Mouse (Mus musculus) heart, postnatal 25 days (tissue): Measurements from ENCODE around the gene Nudt8. TPM values are rescaled to one million over a fixed set of nuclear protein-coding genes. Genes with fewer than 3 reads are reported as not detected.
"Not testable (repeated sequence)": the region's sequence is repeated elsewhere in the genome, so short reads cannot be mapped to it uniquely, and the experiment has no call there.

Experiments used
- DNase-seq: peaks from one replicate; pipeline ENCODE4 v3.0.0; 2022; ENCODE audit warnings: low spot score
- intact Hi-C: fragments of 180-260 bp; cut with DNase I; formaldehyde crosslinking; loops from one replicate; pipeline ENCODE4 v1.15.1; 2025
- total RNA-seq, 2 experiments: library from RNA; stranded (reverse); gene quantifications; 2 replicates each; pipeline ENCODE4 v1.2.3; 2021

Gene Nudt8
- total RNA-seq, 2 experiments from 2014 or later = 109 to 118 TPM

- intact Hi-C loops = no loop called here
- peak; percentile 35 for DNase-seq
Measured at GRCm38 (mm10) chr19:4042124-4042523, 41.7 kb downstream of the Nudt8 start.

- DNase-seq, intact Hi-C loops: not testable (repeated sequence)
Measured at GRCm38 (mm10) chr19:4044109-4044508, 43.7 kb downstream of the Nudt8 start.

GRCm38 (mm10) chr19:4045966-4046865, 45.8 kb downstream of the Nudt8 start, which contains the start of gene Gstp2:
Gene Gstp2 (minus strand): TSS chr19:4046023.
- peak; percentile 74 for DNase-seq
- intact Hi-C loops = no loop called here

- DNase-seq = no peak
- intact Hi-C loops = no loop called here
Measured at GRCm38 (mm10) chr19:4046866-4047254, 46.5 kb downstream of the Nudt8 start.

- DNase-seq = peak; percentile 37
- intact Hi-C loops = loop anchor here (1.0 kb wide), 1 partner anchor 29 kb away; no protein-coding TSS in a partner anchor
Measured at GRCm38 (mm10) chr19:4047859-4048258, 47.5 kb downstream of the Nudt8 start.

GRCm38 (mm10) chr19:4049069-4049468, 48.7 kb downstream of the Nudt8 start:
- DNase-seq, intact Hi-C loops: not testable (repeated sequence)

- DNase-seq = no peak
Measured at GRCm38 (mm10) chr19:4051016-4051415, 50.6 kb downstream of the Nudt8 start.

More at GRCm38 (mm10) chr19:4051016-4051415, 50.6 kb downstream of the Nudt8 start:
- intact Hi-C loops = no loop called here

Other genes starting within 250 kb of the Nudt8 start
- gene Kmt5b, start 233.2 kb upstream of the Nudt8 start, total RNA-seq = 10 to 100 TPM; 30.4 to 35.6 TPM
- gene Chka, start 148.8 kb upstream of the Nudt8 start, total RNA-seq = 10 to 100 TPM in 1 of 2 experiments, 1 to 10 TPM in 1; 9.5 to 13.0 TPM
- gene Tcirg1, start 93.4 kb upstream of the Nudt8 start, total RNA-seq = 1 to 10 TPM; 8.9 to 9.8 TPM
- 100 to 1,000 TPM; 538 TPM for gene Ndufs8, start 87.8 kb upstream of the Nudt8 start, total RNA-seq
- 1 to 10 TPM; 1.8 TPM for gene Aldh3b1, start 70.8 kb upstream of the Nudt8 start, total RNA-seq
- gene Unc93b1, start 65.4 kb upstream of the Nudt8 start, total RNA-seq = 10 to 100 TPM; 19.0 to 20.3 TPM
- gene Aldh3b3, start 41.9 kb upstream of the Nudt8 start, total RNA-seq = 1 to 10 TPM in 1 of 2 experiments, under 1 TPM in 1; 0.60 to 1.1 TPM
- gene Aldh3b2, start 28.3 kb upstream of the Nudt8 start, total RNA-seq = under 1 TPM; 0.14 to 0.23 TPM
- 10 to 100 TPM; 20.3 to 21.5 TPM for gene Acy3, start 14.0 kb upstream of the Nudt8 start, total RNA-seq
- not detected for gene Tbx10, start 7.8 kb upstream of the Nudt8 start, total RNA-seq
- gene Gm49405, start within 50 bp of the Nudt8 start, total RNA-seq = 1 to 10 TPM; 2.0 to 2.2 TPM
- gene Doc2g, start 2.7 kb downstream of the Nudt8 start, total RNA-seq = 100 to 1,000 TPM; 148 to 152 TPM
- gene Ndufv1, start 12.2 kb downstream of the Nudt8 start, total RNA-seq = 1,000 to 10,000 TPM; 1,136 to 1,167 TPM
- gene Gstp1, start 37.4 kb downstream of the Nudt8 start, total RNA-seq = 100 to 1,000 TPM; 321 to 327 TPM
- 100 to 1,000 TPM in 1 of 2 experiments, 10 to 100 TPM in 1; 87.8 to 116 TPM for gene Gstp2, start 45.4 kb downstream of the Nudt8 start, total RNA-seq
- gene Gstp3, start 59.0 kb downstream of the Nudt8 start, total RNA-seq = not detected
- gene Cabp2, start 81.0 kb downstream of the Nudt8 start, total RNA-seq = not detected
- gene Cdk2ap2, start 96.6 kb downstream of the Nudt8 start, total RNA-seq = 10 to 100 TPM; 36.6 to 45.1 TPM
- gene Pitpnm1, start 99.4 kb downstream of the Nudt8 start, total RNA-seq = 10 to 100 TPM; 20.8 to 22.1 TPM
- gene Aip, start 125.3 kb downstream of the Nudt8 start, total RNA-seq = 10 to 100 TPM; 54.2 to 56.8 TPM
- gene Gpr152, start 139.2 kb downstream of the Nudt8 start, total RNA-seq = not detected
- under 1 TPM in 1 of 2 experiments, not detected in 1; 0.31 TPM for gene Cabp4, start 143.5 kb downstream of the Nudt8 start, total RNA-seq
- 10 to 100 TPM; 53.4 to 57.6 TPM for gene Coro1b, start 148.0 kb downstream of the Nudt8 start, total RNA-seq
- gene Ptprcap, start 153.0 kb downstream of the Nudt8 start, total RNA-seq = 1 to 10 TPM in 1 of 2 experiments, under 1 TPM in 1; 0.94 to 1.5 TPM
- gene Rps6kb2, start 162.8 kb downstream of the Nudt8 start, total RNA-seq = 10 to 100 TPM; 16.5 to 16.8 TPM
- gene Carns1, start 174.9 kb downstream of the Nudt8 start, total RNA-seq = 10 to 100 TPM; 33.5 to 34.1 TPM
- 1 to 10 TPM; 9.2 to 9.3 TPM for gene Tbc1d10c, start 190.7 kb downstream of the Nudt8 start, total RNA-seq
- 100 to 1,000 TPM; 337 TPM for gene Ppp1ca, start 191.5 kb downstream of the Nudt8 start, total RNA-seq
- 1 to 10 TPM; 5.3 to 5.8 TPM for gene Rad9a, start 201.1 kb downstream of the Nudt8 start, total RNA-seq
- 1 to 10 TPM in 1 of 2 experiments, under 1 TPM in 1; 0.94 to 2.0 TPM for gene Clcf1, start 213.7 kb downstream of the Nudt8 start, total RNA-seq
- not detected for gene AC109138.7, start 213.8 kb downstream of the Nudt8 start, total RNA-seq
- gene Pold4, start 231.3 kb downstream of the Nudt8 start, total RNA-seq = 10 to 100 TPM in 1 of 2 experiments, 1 to 10 TPM in 1; 9.7 to 11.1 TPM